Mouse (Mus musculus): ENCODE data around the gene Cnfn.
A peak's percentile ranks its signal among the peaks of the same experiment; 100 is the strongest.
"Not testable (repeated sequence)": the region's sequence is repeated elsewhere in the genome, so short reads cannot be mapped to it uniquely, and the experiment has no call there.

The Cnfn gene

DNA sequence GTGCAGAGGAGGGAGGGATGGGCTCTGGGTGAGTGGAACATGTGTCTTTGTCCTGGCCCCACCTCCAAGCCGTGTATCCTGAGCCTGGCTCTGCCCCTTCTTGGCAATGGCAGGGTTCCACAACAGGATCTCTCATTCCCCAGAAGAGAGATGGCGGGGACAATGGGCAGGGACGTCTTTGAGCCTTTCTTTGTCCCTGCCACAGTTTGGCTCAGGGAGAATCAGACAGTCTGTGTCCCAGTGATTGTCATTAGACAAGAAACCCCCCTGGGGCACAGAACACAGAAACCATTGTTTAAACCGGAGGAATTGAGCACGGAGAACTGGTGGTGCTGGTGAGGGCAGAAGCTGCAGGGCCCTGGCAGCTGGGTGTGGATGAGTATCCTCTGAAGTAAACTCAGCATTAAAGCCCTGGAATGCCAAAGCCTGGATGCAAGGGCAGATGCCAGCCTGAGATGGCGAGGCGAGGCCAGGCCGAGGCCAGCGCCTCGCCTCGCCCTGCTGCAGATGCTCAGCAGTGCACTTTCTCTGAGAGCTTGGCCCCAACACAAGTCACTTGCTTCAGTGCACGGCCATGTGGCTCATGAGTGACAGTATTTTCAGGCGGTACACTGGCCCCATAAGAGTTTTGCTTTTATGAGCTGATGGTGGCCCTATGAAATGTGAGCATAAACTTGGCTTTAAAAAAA is 3.4 kb downstream of the Cnfn start:
- DNase-seq (ENCODE audit: low read depth, low spot score) = no peak

GRCm38 (mm10) chr7:25363632-25364031 is 5.9 kb downstream of the Cnfn start:
- no peak for DNase-seq (ENCODE audit: low read depth, low spot score)

DNA sequence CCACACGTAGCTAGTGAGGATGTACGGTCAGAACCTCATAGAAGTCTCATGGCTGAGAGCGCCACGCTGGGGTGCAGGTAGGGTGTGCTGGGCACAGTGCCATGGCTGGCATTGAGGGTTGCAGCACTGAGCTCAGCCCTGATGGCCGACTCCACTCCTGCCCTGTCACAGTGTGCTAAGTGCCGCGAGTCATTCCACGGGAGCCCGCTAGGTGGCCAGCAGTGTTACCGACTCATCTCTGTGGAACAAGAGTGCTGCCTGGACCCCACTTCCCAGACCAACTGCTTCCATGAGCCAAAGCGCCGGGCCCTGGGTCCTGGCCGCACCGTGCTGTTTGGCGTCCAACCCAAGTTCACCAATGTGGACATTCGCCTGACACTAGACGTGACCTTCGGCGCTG is 6.4 kb downstream of the Cnfn start:
- DNase-seq (ENCODE audit: low read depth, low spot score) = peak; percentile 42

DNA sequence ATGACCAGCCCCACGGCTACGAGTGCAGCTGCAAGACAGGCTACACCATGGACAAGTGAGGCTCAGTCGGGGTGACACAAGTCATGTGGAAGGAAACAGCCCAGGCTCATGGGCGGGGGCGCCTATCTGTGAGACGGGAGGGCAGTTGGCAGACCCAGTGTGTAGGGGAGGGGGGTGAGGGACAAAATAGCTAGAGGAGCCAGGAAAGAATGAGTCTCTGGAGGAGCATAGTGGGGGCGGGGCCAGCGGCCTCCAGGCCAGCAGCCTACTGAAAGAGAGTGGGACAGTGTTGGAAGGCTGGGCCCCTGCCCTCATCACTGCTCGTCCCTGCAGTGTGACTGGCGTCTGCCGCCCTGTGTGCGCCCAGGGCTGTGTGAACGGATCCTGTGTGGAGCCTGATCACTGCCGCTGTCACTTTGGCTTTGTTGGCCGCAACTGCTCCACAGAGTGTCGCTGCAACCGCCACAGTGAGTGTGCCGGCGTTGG is 10.8 kb downstream of the Cnfn start:
- no peak for DNase-seq (ENCODE audit: low read depth, low spot score)

GRCm38 (mm10) chr7:25348861-25349260 is 20.7 kb downstream of the Cnfn start:
- DNase-seq (ENCODE audit: low read depth, low spot score) = no peak

GRCm38 (mm10) chr7:25341000-25341784 is 28.3 kb downstream of the Cnfn start:
- DNase-seq (ENCODE audit: low read depth, low spot score) = no peak

GRCm38 (mm10) chr7:25339329-25339728 is 30.2 kb downstream of the Cnfn start:
- DNase-seq (ENCODE audit: low read depth, low spot score) = no peak

GRCm38 (mm10) chr7:25334472-25334871 is 35.1 kb downstream of the Cnfn start:
- no peak for DNase-seq (ENCODE audit: low read depth, low spot score)

- peak; percentile 82 for DNase-seq (ENCODE audit: low read depth, low spot score)
These were observed 35.8 kb downstream of the Cnfn start for GRCm38 (mm10) chr7:25333596-25334307.

GRCm38 (mm10) chr7:25326233-25326632 is 43.3 kb downstream of the Cnfn start:
- no peak for DNase-seq (ENCODE audit: low read depth, low spot score)

- not testable (repeated sequence) for DNase-seq (ENCODE audit: low read depth, low spot score)
These were observed 44.1 kb downstream of the Cnfn start for GRCm38 (mm10) chr7:25325431-25325830.

- no peak for DNase-seq (ENCODE audit: low read depth, low spot score)
These were observed 46.3 kb downstream of the Cnfn start for GRCm38 (mm10) chr7:25323219-25323618.

GRCm38 (mm10) chr7:25322058-25322484 is 47.5 kb downstream of the Cnfn start:
- DNase-seq (ENCODE audit: low read depth, low spot score) = no peak

All from A20 (cell line).